Mouse (Mus musculus) limb, embryonic 13.5 days (tissue): ENCODE results near the gene AU040320. TPM values are rescaled to one million over a fixed set of nuclear protein-coding genes. Genes with fewer than 3 reads are reported as not detected.

Source experiments
- ATAC-seq: fragments of 200-750 bp; cut with Nextera tagmentation; 2 replicates; pipeline ENCODE4 v1.8.0; 2017; ENCODE audit warnings: low read depth, moderate number of reproducible peaks, moderate TSS enrichment; ENCODE audit not compliant: low FRiP score
- H3K27ac ChIP-seq: fragments of 300-500 bp; sonication (generic); 2 replicates; pipeline ENCODE4 v1.5.1; 2015; ENCODE audit warnings: inconsistent platforms, mild to moderate bottlenecking, moderate library complexity
- H3K27me3 ChIP-seq: fragments of 300-500 bp; sonication (generic); 2 replicates; pipeline ENCODE4 v1.6.1; 2015; ENCODE audit warnings: mild to moderate bottlenecking, inconsistent platforms
- H3K36me3 ChIP-seq: fragments of 300-500 bp; sonication (generic); 2 replicates; pipeline ENCODE4 v1.6.1; 2015; ENCODE audit warnings: inconsistent platforms, mild to moderate bottlenecking, moderate library complexity
- H3K4me1 ChIP-seq: fragments of 300-500 bp; sonication (generic); 2 replicates; pipeline ENCODE4 v1.6.1; 2015; ENCODE audit warnings: inconsistent platforms
- H3K4me2 ChIP-seq: fragments of 300-500 bp; sonication (generic); replicated peaks from 2 replicates; pipeline ENCODE4 v1.6.1; 2015; ENCODE audit warnings: inconsistent platforms, mild to moderate bottlenecking, moderate library complexity
- H3K4me3 ChIP-seq: fragments of 300-500 bp; sonication (generic); 2 replicates; pipeline ENCODE4 v1.5.1; 2015; ENCODE audit warnings: moderate library complexity, mild to moderate bottlenecking, inconsistent platforms
- H3K9ac ChIP-seq: fragments of 300-500 bp; sonication (generic); 2 replicates; pipeline ENCODE4 v1.6.1; 2015; ENCODE audit warnings: mild to moderate bottlenecking, inconsistent platforms
- H3K9me3 ChIP-seq: fragments of 300-500 bp; sonication (generic); 2 replicates; pipeline ENCODE4 v1.6.1; 2016; ENCODE audit warnings: inconsistent platforms
- WGBS: fragments of 180-500 bp; shearing (Covaris S2); methylation state at CpG from one replicate; pipeline ENCODE4 v1.1.7; 2015; 5-methylcytosine and 5-hydroxymethylcytosine counted together
- polyA plus RNA-seq: library from polyadenylated mRNA; unstranded; fragments of >200 nt; fragmentation: Nextera tagmentation; extraction: Ambion mirVana; gene quantifications from 2 replicates; pipeline ENCODE4 v1.2.1, GENCODE M21; 2015

Gene AU040320
- polyA plus RNA-seq, 1 experiment from 2014 or later: 17.6 TPM

GRCm38 (mm10) chr4:126806692-126807427 is 53.5 kb downstream of the AU040320 start:
- Histone ChIP-seq H3K36me3 (peaks cover 18% of the 10 kb centered on the region), H3K4me2 (no peak overlapping the region), H3K4me1 (0 out of 2 replicates have a peak, but pooled peaks cover 4% of the 10 kb centered on the region), H3K27ac (no peak overlapping the region), H3K4me3 (no peak overlapping the region), H3K9me3 (no peaks in the 10 kb centered on the region), H3K27me3 (no peaks in the 10 kb centered on the region), H3K9ac (no peak overlapping the region)
- no peak for ATAC-seq
- WGBS: 89% methylated on average over 7 of the region's 7 CpGs

- no peaks in the 10 kb centered on the region for H3K27me3 ChIP-seq
- no peak overlapping the region for H3K9ac ChIP-seq
- no peak overlapping the region for H3K27ac ChIP-seq
- H3K36me3 ChIP-seq: peaks cover 26% of the 10 kb centered on the region
- no peak overlapping the region for H3K4me3 ChIP-seq
- peaks cover 12% of the 10 kb centered on the region for H3K4me1 ChIP-seq
- WGBS: 91% methylated on average over 3 of the region's 3 CpGs
- no peak overlapping the region for H3K4me2 ChIP-seq
- ATAC-seq: no peak
- H3K9me3 ChIP-seq: no peaks in the 10 kb centered on the region
These were observed 57.2 kb downstream of the AU040320 start for GRCm38 (mm10) chr4:126810566-126810965.

GRCm38 (mm10) chr4:126813212-126813611 is 59.9 kb downstream of the AU040320 start:
- Histone ChIP-seq H3K36me3 (peaks cover 46% of the 10 kb centered on the region), H3K4me2 (no peak overlapping the region), H3K9me3 (no peaks in the 10 kb centered on the region), H3K4me1 (peaks cover 18% of the 10 kb centered on the region), H3K27ac (no peak overlapping the region), H3K27me3 (no peaks in the 10 kb centered on the region), H3K4me3 (no peak overlapping the region), H3K9ac (no peak overlapping the region)
- 83% methylated on average over 5 of the region's 5 CpGs for WGBS
- ATAC-seq: no peak

GRCm38 (mm10) chr4:126814854-126815253 is 61.5 kb downstream of the AU040320 start:
- H3K9me3 ChIP-seq: no peaks in the 10 kb centered on the region
- peaks cover 45% of the 10 kb centered on the region for H3K36me3 ChIP-seq
- no peak overlapping the region for H3K9ac ChIP-seq
- no peak overlapping the region for H3K27ac ChIP-seq
- no peaks in the 10 kb centered on the region for H3K27me3 ChIP-seq
- peaks cover 18% of the 10 kb centered on the region for H3K4me1 ChIP-seq
- H3K4me2 ChIP-seq: no peak overlapping the region
- H3K4me3 ChIP-seq: no peak overlapping the region
- no peak for ATAC-seq
- WGBS: 74% methylated on average over 5 of the region's 5 CpGs

- no peak overlapping the region for H3K27ac ChIP-seq
- H3K4me2 ChIP-seq: no peak overlapping the region
- no peak overlapping the region for H3K4me3 ChIP-seq
- ATAC-seq: no peak
- peaks cover 37% of the 10 kb centered on the region for H3K36me3 ChIP-seq
- no peaks in the 10 kb centered on the region for H3K27me3 ChIP-seq
- no peaks in the 10 kb centered on the region for H3K9me3 ChIP-seq
- WGBS: 70% methylated on average over 9 of the region's 9 CpGs
- H3K4me1 ChIP-seq: no peaks in the 10 kb centered on the region
- H3K9ac ChIP-seq: no peak overlapping the region
These were observed 69.8 kb downstream of the AU040320 start for GRCm38 (mm10) chr4:126822891-126823882.

- peaks cover 39% of the 10 kb centered on the region for H3K36me3 ChIP-seq
- H3K27ac ChIP-seq: no peak overlapping the region
- no peaks in the 10 kb centered on the region for H3K4me1 ChIP-seq
- no peak overlapping the region for H3K4me2 ChIP-seq
- 90% methylated on average over 5 of the region's 5 CpGs for WGBS
- no peaks in the 10 kb centered on the region for H3K27me3 ChIP-seq
- no peak overlapping the region for H3K4me3 ChIP-seq
- no peak for ATAC-seq
- H3K9ac ChIP-seq: no peak overlapping the region
- H3K9me3 ChIP-seq: no peaks in the 10 kb centered on the region
These were observed 70.6 kb downstream of the AU040320 start for GRCm38 (mm10) chr4:126823917-126824316.

GRCm38 (mm10) chr4:126831122-126831521 is 77.8 kb downstream of the AU040320 start:
- WGBS: 98% methylated on average over 5 of the region's 5 CpGs
- Histone ChIP-seq H3K4me3 (no peak overlapping the region), H3K4me2 (no peak overlapping the region), H3K36me3 (peaks cover 65% of the 10 kb centered on the region), H3K9ac (no peak overlapping the region), H3K27ac (no peak overlapping the region), H3K27me3 (no peaks in the 10 kb centered on the region), H3K9me3 (no peaks in the 10 kb centered on the region), H3K4me1 (no peaks in the 10 kb centered on the region)
- no peak for ATAC-seq

GRCm38 (mm10) chr4:126838799-126839198 is 85.5 kb downstream of the AU040320 start:
- Histone ChIP-seq H3K9me3 (no peaks in the 10 kb centered on the region), H3K4me3 (no peak overlapping the region), H3K4me2 (no peak overlapping the region), H3K27me3 (no peaks in the 10 kb centered on the region), H3K27ac (no peak overlapping the region), H3K36me3 (peaks cover 77% of the 10 kb centered on the region), H3K9ac (no peak overlapping the region), H3K4me1 (no peaks in the 10 kb centered on the region)
- 74% methylated on average over 7 of the region's 7 CpGs for WGBS
- no peak for ATAC-seq

- Histone ChIP-seq H3K4me1 (no peaks in the 10 kb centered on the region), H3K27me3 (no peaks in the 10 kb centered on the region), H3K9ac (no peak overlapping the region), H3K36me3 (peaks cover 78% of the 10 kb centered on the region), H3K9me3 (no peaks in the 10 kb centered on the region), H3K4me2 (no peak overlapping the region), H3K27ac (no peak overlapping the region), H3K4me3 (no peak overlapping the region)
- ATAC-seq: no peak
- WGBS: 15% methylated on average over 7 of the region's 7 CpGs
These were observed 86.5 kb downstream of the AU040320 start for GRCm38 (mm10) chr4:126839873-126840272.

- H3K36me3 ChIP-seq: peaks cover 75% of the 10 kb centered on the region
- WGBS: 89% methylated on average over 15 of the region's 15 CpGs
- ATAC-seq: no peak
These were observed 87.7 kb downstream of the AU040320 start for GRCm38 (mm10) chr4:126840996-126841560.

GRCm38 (mm10) chr4:126842911-126843310 is 89.6 kb downstream of the AU040320 start:
- Histone ChIP-seq H3K9ac (no peak overlapping the region), H3K4me1 (no peaks in the 10 kb centered on the region), H3K27me3 (no peaks in the 10 kb centered on the region), H3K9me3 (no peaks in the 10 kb centered on the region), H3K4me2 (no peak overlapping the region), H3K36me3 (peaks cover 75% of the 10 kb centered on the region), H3K4me3 (no peak overlapping the region), H3K27ac (no peak overlapping the region)
- no peak for ATAC-seq
- WGBS: 44% methylated on average over 3 of the region's 3 CpGs

More at GRCm38 (mm10) chr4:126840996-126841560, 87.7 kb downstream of the AU040320 start:
- Histone ChIP-seq H3K4me2 (no peak overlapping the region), H3K4me1 (no peaks in the 10 kb centered on the region), H3K9me3 (no peaks in the 10 kb centered on the region), H3K4me3 (no peak overlapping the region), H3K9ac (no peak overlapping the region), H3K27me3 (no peaks in the 10 kb centered on the region), H3K27ac (no peak overlapping the region)

- ATAC-seq: no peak
- Histone ChIP-seq H3K4me3 (no peak overlapping the region), H3K9ac (no peak overlapping the region), H3K27ac (no peak overlapping the region), H3K9me3 (no peaks in the 10 kb centered on the region), H3K4me1 (peaks cover under 1% of the 10 kb centered on the region; the same call in 1 of the 2 replicates), H3K27me3 (no peaks in the 10 kb centered on the region), H3K4me2 (no peak overlapping the region), H3K36me3 (peaks cover 71% of the 10 kb centered on the region)
- 76% methylated on average over 4 of the region's 4 CpGs for WGBS
These were observed 92.3 kb downstream of the AU040320 start for GRCm38 (mm10) chr4:126845664-126846063.
